Mouse (Mus musculus) midbrain, embryonic 10.5 days (tissue): ENCODE measurements around the gene Fbxo28. TPM values are rescaled to one million over a fixed set of nuclear protein-coding genes. Genes with fewer than 3 reads are reported as not detected.

ENCODE experiments used
- DNase-seq: peaks from one replicate; pipeline ENCODE4 v3.0.0-alpha.2; 2017; ENCODE audit warnings: low spot score
- H3K27ac ChIP-seq: fragments of 300-500 bp; sonication (generic); replicated peaks from 2 replicates; pipeline ENCODE4 v1.5.1; 2016; ENCODE audit warnings: mild to moderate bottlenecking
- H3K27me3 ChIP-seq: fragments of 300-500 bp; sonication (generic); 2 replicates; pipeline ENCODE4 v1.6.1; 2016; ENCODE audit warnings: low read depth, mild to moderate bottlenecking; ENCODE audit not compliant: poor library complexity, severe bottlenecking
- H3K36me3 ChIP-seq: fragments of 300-500 bp; sonication (generic); 2 replicates; pipeline ENCODE4 v1.6.1; 2016; ENCODE audit warnings: mild to moderate bottlenecking, moderate library complexity
- H3K4me1 ChIP-seq: fragments of 300-500 bp; sonication (generic); 2 replicates; pipeline ENCODE4 v1.6.1; 2016
- H3K4me3 ChIP-seq: fragments of 300-500 bp; sonication (generic); 2 replicates; pipeline ENCODE4 v1.5.1; 2016; ENCODE audit warnings: mild to moderate bottlenecking, moderate library complexity
- H3K9me3 ChIP-seq: fragments of 300-500 bp; sonication (generic); replicated peaks from 2 replicates; pipeline ENCODE4 v1.6.1; 2016; ENCODE audit warnings: mild to moderate bottlenecking
- WGBS: fragments of 180-500 bp; shearing (Covaris S2); methylation state at CpG from one replicate; pipeline ENCODE4 v1.1.7; 2016; 5-methylcytosine and 5-hydroxymethylcytosine counted together
- polyA plus RNA-seq: library from polyadenylated mRNA; unstranded; fragments of >200 nt; fragmentation: Nextera tagmentation; extraction: Ambion mirVana; gene quantifications from 2 replicates; pipeline ENCODE4 v1.2.1, GENCODE M21; 2016

Fbxo28 gene
- polyA plus RNA-seq, 1 experiment from 2014 or later = 22.6 TPM

DNA sequence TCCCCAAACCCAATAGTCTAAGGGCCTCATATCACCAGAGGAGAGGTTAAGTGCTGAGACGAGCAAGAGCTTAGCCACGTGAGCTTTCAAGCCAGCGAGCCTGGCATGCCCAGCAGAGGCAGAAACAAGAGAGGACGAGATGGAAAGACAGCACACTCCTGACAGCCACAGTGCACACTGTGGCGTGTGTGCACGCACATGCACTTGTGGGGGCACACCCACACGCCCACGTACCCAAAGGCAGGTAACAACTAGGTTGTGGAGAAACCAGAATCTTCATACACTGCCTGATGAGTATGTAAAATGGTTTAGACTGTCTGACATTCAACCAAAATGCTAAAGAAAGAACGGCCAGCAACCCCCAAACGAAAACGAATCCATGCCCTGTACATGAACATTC lies 60.9 kb downstream of the Fbxo28 start:
- DNase-seq = no peak
- no peak overlapping the region for H3K27ac ChIP-seq
- no peaks in the 10 kb centered on the region for H3K9me3 ChIP-seq
- peaks cover 31% of the 10 kb centered on the region for H3K4me1 ChIP-seq
- WGBS = 73% methylated on average over 11 of the region's 11 CpGs
- peaks cover 17% of the 10 kb centered on the region; the same call in 1 of the 2 replicates for H3K27me3 ChIP-seq
- peak overlapping the region; percentile 76; the same call in 1 of the 2 replicates for H3K4me3 ChIP-seq
- peaks cover 38% of the 10 kb centered on the region for H3K36me3 ChIP-seq

DNA sequence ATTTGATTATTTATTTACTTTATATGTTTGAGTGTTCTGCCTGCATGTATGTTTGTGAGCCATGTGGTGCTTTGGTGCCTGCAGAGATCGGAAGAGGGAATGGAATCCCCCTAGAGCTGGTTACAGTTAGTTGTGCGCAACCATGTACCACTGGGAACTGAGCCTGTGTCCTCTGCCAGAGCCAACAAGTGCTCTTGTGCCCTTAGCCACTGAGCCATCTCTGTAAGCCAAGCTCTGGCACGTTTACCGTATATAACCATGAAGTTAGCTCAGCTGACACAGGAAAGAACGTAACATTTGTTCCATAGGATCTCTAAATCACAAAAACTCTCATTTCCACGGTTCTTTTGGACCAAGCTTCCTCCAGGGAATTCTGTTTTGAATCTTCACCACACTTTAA lies 61.4 kb downstream of the Fbxo28 start:
- 92% methylated on average over 6 of the region's 6 CpGs for WGBS
- Histone ChIP-seq H3K4me1 (peaks cover 31% of the 10 kb centered on the region), H3K4me3 (no peak overlapping the region), H3K27me3 (peaks cover 16% of the 10 kb centered on the region; the same call in 1 of the 2 replicates), H3K36me3 (peaks cover 44% of the 10 kb centered on the region), H3K27ac (no peak overlapping the region), H3K9me3 (no peaks in the 10 kb centered on the region)
- DNase-seq = no peak

DNA sequence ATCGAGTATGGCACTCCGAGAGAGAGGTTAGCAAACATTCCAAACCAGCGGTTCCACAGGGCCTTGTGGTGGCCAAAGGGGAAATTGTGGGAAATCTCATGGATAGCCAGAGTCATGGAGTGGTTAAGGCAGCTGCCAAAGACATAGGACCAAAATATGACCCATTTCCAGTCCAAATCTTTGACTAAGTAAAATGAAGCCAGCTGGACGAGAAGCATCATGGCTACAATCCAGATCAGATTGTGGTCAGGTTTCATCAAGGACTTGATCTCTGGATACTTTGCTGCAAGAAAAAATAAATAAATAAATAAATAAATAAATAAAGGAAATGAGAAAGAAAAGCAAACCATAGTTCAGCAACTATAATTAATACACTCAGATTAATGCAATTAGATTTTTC lies 62.0 kb downstream of the Fbxo28 start:
- Histone ChIP-seq H3K9me3 (no peaks in the 10 kb centered on the region), H3K27ac (no peak overlapping the region), H3K4me1 (peaks cover 31% of the 10 kb centered on the region), H3K4me3 (no peak overlapping the region), H3K36me3 (peaks cover 50% of the 10 kb centered on the region), H3K27me3 (peaks cover 10% of the 10 kb centered on the region; the same call in 1 of the 2 replicates)
- 95% methylated on average over 4 of the region's 4 CpGs for WGBS
- DNase-seq = no peak

DNA sequence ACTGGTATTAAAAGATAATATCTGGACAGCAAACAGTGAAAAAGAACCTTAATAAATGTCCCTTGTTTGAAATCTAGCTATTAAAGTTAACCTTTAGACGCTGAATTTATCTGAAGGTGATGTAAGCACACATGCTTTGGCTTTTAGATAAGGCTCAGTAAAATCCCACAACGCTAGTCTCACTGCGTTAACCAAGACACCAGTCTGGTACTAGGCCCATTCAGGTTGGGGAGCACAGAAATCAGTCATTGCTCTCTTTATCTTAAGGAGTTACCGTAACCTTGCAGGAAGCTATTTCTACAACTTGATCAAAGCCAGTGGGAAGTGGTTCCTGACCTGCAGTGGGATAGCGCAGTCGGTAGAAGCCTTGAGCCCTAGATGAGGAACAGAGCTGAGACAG lies 66.3 kb downstream of the Fbxo28 start:
- Histone ChIP-seq H3K27ac (no peak overlapping the region), H3K4me3 (no peak overlapping the region), H3K4me1 (no peaks in the 10 kb centered on the region; the same call in 1 of the 2 replicates), H3K27me3 (no peaks in the 10 kb centered on the region), H3K9me3 (no peaks in the 10 kb centered on the region), H3K36me3 (peaks cover 71% of the 10 kb centered on the region)
- DNase-seq = no peak
- WGBS = 94% methylated on average over 6 of the region's 6 CpGs

DNA sequence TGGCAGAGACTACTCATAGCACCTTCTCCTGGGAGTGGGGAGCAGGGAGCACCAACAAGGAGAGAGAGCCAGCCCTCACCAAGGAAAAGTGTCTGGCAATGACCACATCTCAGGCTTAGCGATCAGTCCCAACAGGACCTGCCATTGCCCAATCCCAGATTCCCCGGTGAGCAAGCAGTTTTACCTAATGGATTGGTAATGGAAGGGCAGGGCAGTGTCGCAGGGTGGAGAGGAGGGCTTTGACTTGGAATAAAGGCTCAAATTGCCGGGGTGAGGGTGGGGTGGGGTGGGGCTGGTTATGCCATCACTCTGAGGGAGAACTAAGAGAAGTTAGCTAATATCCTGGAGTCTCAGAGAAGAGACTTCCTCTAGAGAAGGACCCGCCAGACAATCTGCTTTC lies 69.8 kb downstream of the Fbxo28 start:
- H3K36me3 ChIP-seq = peaks cover 43% of the 10 kb centered on the region
- WGBS = 88% methylated on average over 5 of the region's 5 CpGs
- DNase-seq = no peak
- no peaks in the 10 kb centered on the region for H3K9me3 ChIP-seq
- no peaks in the 10 kb centered on the region for H3K27me3 ChIP-seq
- no peak overlapping the region for H3K27ac ChIP-seq
- peaks cover 12% of the 10 kb centered on the region for H3K4me1 ChIP-seq
- H3K4me3 ChIP-seq = no peak overlapping the region

DNA sequence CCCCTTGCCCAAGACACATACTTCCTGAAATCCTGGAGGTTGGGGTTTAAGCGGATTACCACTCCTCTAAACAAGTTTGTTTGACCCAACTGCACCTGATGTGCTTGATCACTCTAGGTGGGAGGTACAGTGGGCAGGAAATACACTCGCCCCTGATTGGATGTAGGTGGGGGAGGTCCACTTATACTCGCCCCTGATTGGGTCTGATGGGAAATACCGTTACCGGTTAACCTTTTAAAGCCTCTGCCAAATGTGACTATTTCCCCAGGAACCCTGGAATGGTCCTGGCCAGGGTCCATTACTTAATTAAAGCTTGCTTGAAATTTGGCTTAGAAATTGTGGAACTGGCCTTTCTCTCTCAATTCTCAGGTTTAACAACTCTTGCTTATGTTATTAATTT lies 70.3 kb downstream of the Fbxo28 start:
- H3K4me1 ChIP-seq = peaks cover 12% of the 10 kb centered on the region
- DNase-seq = no peak
- 86% methylated on average over 5 of the region's 5 CpGs for WGBS
- H3K9me3 ChIP-seq = no peaks in the 10 kb centered on the region
- peaks cover 38% of the 10 kb centered on the region for H3K36me3 ChIP-seq
- no peak overlapping the region for H3K27ac ChIP-seq
- no peak overlapping the region for H3K4me3 ChIP-seq
- no peaks in the 10 kb centered on the region for H3K27me3 ChIP-seq

DNA sequence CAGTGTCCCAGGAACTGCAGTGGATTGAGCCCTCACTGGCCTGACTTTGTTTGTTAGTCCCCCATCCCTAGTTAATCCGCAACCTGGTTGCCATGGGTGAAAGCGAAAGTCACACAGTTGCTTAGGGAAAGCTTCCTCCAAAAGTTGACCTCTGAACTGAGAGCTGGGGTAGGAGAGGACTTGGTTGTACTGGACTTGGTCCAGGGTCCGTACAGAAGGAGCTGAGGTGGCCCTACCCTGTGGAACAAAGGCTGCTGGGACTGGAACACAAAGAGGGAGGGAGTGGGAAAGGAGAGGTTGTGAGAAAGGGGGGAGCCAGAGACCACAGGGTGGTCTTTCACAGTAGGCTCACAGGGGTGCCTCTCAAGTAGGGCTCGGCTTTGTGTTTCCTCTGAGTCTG lies 73.1 kb downstream of the Fbxo28 start:
- WGBS = 41% methylated on average over 4 of the region's 4 CpGs
- no peaks in the 10 kb centered on the region for H3K9me3 ChIP-seq
- peaks cover 12% of the 10 kb centered on the region for H3K36me3 ChIP-seq
- no peak overlapping the region for H3K27ac ChIP-seq
- H3K4me3 ChIP-seq = no peak overlapping the region
- H3K27me3 ChIP-seq = no peaks in the 10 kb centered on the region
- H3K4me1 ChIP-seq = peaks cover 12% of the 10 kb centered on the region
- no peak for DNase-seq

DNA sequence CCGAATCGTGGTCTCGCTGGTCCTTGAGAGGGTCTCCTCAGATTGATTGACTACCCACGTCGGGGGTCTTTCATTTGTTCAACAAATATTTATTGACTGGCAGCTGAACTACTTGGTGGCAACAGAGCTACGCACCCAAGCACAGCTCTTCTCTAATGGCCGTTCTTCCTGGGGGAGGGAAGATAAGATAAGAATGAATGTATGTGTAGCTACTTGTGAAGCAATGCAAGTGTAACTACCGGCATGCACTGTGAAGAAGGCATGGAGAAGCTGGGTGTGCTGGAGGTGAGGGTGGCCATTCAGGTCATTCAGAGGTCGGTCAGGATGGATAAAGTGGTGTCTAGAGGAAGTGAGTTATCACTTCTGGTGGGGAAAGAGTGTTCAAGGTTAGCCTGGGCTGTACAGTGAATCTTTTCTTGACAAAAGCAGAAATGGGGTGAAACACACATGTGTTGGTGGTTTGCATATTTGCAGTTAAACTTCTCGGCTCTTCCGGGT lies 75.4 kb downstream of the Fbxo28 start:
- Histone ChIP-seq H3K4me3 (no peak overlapping the region), H3K36me3 (no peaks in the 10 kb centered on the region), H3K9me3 (no peaks in the 10 kb centered on the region), H3K27ac (no peak overlapping the region), H3K27me3 (no peaks in the 10 kb centered on the region), H3K4me1 (peaks cover 12% of the 10 kb centered on the region)
- DNase-seq = no peak
- WGBS = 95% methylated on average over 11 of the region's 11 CpGs

Other genes starting within 250 kb of the Fbxo28 start
- 156 and 165 TPM in 2 replicates for gene Srp9, start 216.9 kb downstream of the Fbxo28 start, polyA plus RNA-seq
- not detected in 2 replicates for gene Vmn1r1, start 177.1 kb downstream of the Fbxo28 start, polyA plus RNA-seq
- gene Degs1, start 58.8 kb downstream of the Fbxo28 start, polyA plus RNA-seq = 68.6 and 73.7 TPM in 2 replicates
- 24.7 and 28.9 TPM in 2 replicates for gene Trp53bp2, start 67.5 kb upstream of the Fbxo28 start, polyA plus RNA-seq
- gene Capn2, start 176.0 kb upstream of the Fbxo28 start, polyA plus RNA-seq = 83.2 and 93.6 TPM in 2 replicates
- 0.05 and 0.09 TPM in 2 replicates for gene Capn8, start 223.4 kb upstream of the Fbxo28 start, polyA plus RNA-seq